Mouse (Mus musculus): ENCODE measurements around the gene Rgs6. TPM values are rescaled to one million over a fixed set of nuclear protein-coding genes. Genes with fewer than 3 reads are reported as not detected.

Rgs6 gene
- polyA plus RNA-seq, 1 experiment from 2014 or later, result 0.92 TPM

DNA sequence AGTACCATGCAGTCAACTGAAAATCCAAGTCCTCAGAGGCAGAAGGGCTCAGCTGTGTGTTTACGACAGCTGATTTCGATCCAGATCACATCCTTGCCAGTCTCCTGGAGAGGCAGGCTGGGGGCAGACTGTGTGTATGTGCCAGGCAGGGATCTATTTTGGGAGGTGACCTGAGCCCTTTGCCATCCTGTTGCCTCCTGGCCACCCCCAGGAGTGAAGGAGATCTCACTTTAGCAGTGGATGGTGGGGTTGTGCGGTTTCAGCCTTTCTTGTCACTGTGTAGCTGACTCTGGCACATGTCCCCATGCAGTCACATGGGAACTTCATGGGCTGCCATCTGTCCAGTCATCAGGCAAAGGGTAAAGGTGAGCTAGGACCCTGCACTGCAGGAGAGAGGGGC, 557.0 kb downstream of the Rgs6 start:
- no peak overlapping the region for H3K9ac ChIP-seq (ENCODE audit: low read depth, low read length)
- H3K4me1 ChIP-seq (ENCODE audit: control insufficient read depth, insufficient read depth, low read length), result no peaks in the 10 kb centered on the region
- H3K36me3 ChIP-seq (ENCODE audit: control insufficient read depth, insufficient read depth, low read length), result no peaks in the 10 kb centered on the region
- no peak overlapping the region for H3K27ac ChIP-seq (ENCODE audit: low read depth, low read length)
- WGBS, result 87% methylated on average over 3 of the region's 3 CpGs
- H3K27me3 ChIP-seq (ENCODE audit: control insufficient read depth, insufficient read depth, low read length), result no peaks in the 10 kb centered on the region
- no peaks in the 10 kb centered on the region for H3K9me3 ChIP-seq (ENCODE audit: control insufficient read depth, low read length)
- H3K4me3 ChIP-seq (ENCODE audit: low read length), result no peak overlapping the region
- ATAC-seq (ENCODE audit: low FRiP score, low TSS enrichment), result no peak
- no peak overlapping the region for H3K4me2 ChIP-seq (replicated peaks; ENCODE audit: low read depth, low read length)

DNA sequence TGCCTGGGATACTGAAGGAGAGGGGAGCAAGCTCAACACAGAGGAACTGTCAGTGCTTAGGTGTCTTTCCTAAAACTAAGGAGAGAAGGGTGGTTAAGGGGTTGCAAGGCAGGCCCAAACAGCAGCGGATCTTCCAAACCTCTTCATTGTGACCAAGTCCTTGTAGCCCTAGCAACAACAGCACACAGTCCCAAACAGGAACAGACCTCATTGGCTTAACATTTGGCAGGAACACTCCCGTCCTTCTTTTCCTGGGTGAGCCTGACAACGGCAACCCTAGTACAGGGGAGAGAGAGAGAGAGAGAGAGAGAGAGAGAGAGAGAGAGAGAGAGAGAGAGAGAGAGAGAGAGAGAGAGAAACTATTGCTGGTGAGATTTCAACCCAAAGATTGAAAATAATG, 557.8 kb downstream of the Rgs6 start:
- Histone ChIP-seq H3K27ac (ENCODE audit: low read depth, low read length) (no peak overlapping the region), H3K9me3 (ENCODE audit: control insufficient read depth, low read length) (no peaks in the 10 kb centered on the region), H3K4me1 (ENCODE audit: control insufficient read depth, insufficient read depth, low read length) (no peaks in the 10 kb centered on the region), H3K27me3 (ENCODE audit: control insufficient read depth, insufficient read depth, low read length) (no peaks in the 10 kb centered on the region), H3K4me3 (ENCODE audit: low read length) (no peak overlapping the region), H3K9ac (ENCODE audit: low read depth, low read length) (no peak overlapping the region), H3K4me2 (replicated peaks; ENCODE audit: low read depth, low read length) (no peak overlapping the region), H3K36me3 (ENCODE audit: control insufficient read depth, insufficient read depth, low read length) (no peaks in the 10 kb centered on the region)
- no peak for ATAC-seq (ENCODE audit: low FRiP score, low TSS enrichment)
- WGBS, result 84% methylated on average over 3 of the region's 3 CpGs

DNA sequence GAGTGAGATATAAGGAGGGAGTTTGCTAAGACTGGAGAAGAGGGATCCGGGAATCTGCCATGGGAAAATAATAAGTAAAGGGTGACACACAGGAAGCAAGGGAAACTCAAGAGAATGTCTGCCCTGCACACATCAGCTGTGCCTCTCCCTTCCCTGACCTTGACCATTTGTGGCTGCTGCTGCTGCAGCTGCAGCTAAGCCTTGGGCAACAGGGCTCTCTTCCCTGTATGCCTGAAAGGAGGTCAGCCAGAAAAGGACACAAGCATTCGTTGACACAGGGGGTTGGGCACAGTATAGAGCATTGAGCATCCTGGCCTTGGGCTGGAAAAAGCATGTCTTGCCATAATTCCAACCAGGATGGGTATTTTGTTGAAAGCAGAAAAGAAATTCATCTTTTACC, 558.8 kb downstream of the Rgs6 start:
- Histone ChIP-seq H3K27me3 (ENCODE audit: control insufficient read depth, insufficient read depth, low read length) (no peaks in the 10 kb centered on the region), H3K27ac (ENCODE audit: low read depth, low read length) (no peak overlapping the region), H3K4me1 (ENCODE audit: control insufficient read depth, insufficient read depth, low read length) (no peaks in the 10 kb centered on the region), H3K9me3 (ENCODE audit: control insufficient read depth, low read length) (no peaks in the 10 kb centered on the region), H3K36me3 (ENCODE audit: control insufficient read depth, insufficient read depth, low read length) (no peaks in the 10 kb centered on the region), H3K9ac (ENCODE audit: low read depth, low read length) (no peak overlapping the region), H3K4me3 (ENCODE audit: low read length) (no peak overlapping the region), H3K4me2 (replicated peaks; ENCODE audit: low read depth, low read length) (no peak overlapping the region)
- 42% methylated on average over 2 of the region's 2 CpGs for WGBS
- ATAC-seq (ENCODE audit: low FRiP score, low TSS enrichment), result no peak

DNA sequence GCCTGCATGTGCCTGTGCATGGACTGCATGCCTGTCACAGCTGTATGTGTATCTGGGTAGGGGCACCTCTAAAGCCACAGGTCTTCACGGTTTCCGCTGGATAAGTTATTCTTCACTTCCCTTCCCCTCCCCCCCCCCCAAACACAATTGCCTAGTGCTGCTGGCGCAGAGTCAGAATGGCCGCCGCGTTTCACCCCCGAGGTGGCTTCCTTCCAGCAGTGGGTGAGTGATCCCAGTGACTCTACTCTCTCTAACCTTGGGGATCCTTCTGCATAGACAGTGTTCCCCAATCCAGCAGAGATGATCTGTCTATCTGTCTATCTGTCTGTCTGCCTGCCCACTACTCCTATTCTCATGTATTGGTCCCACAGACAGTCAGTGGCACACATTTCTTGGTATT, 561.9 kb downstream of the Rgs6 start:
- Histone ChIP-seq H3K36me3 (ENCODE audit: control insufficient read depth, insufficient read depth, low read length) (no peaks in the 10 kb centered on the region), H3K9me3 (ENCODE audit: control insufficient read depth, low read length) (no peaks in the 10 kb centered on the region), H3K4me3 (ENCODE audit: low read length) (no peak overlapping the region), H3K4me1 (ENCODE audit: control insufficient read depth, insufficient read depth, low read length) (no peaks in the 10 kb centered on the region), H3K4me2 (replicated peaks; ENCODE audit: low read depth, low read length) (no peak overlapping the region), H3K9ac (ENCODE audit: low read depth, low read length) (no peak overlapping the region), H3K27me3 (ENCODE audit: control insufficient read depth, insufficient read depth, low read length) (no peaks in the 10 kb centered on the region), H3K27ac (ENCODE audit: low read depth, low read length) (no peak overlapping the region)
- no peak for ATAC-seq (ENCODE audit: low FRiP score, low TSS enrichment)
- WGBS, result 86% methylated on average over 7 of the region's 7 CpGs

DNA sequence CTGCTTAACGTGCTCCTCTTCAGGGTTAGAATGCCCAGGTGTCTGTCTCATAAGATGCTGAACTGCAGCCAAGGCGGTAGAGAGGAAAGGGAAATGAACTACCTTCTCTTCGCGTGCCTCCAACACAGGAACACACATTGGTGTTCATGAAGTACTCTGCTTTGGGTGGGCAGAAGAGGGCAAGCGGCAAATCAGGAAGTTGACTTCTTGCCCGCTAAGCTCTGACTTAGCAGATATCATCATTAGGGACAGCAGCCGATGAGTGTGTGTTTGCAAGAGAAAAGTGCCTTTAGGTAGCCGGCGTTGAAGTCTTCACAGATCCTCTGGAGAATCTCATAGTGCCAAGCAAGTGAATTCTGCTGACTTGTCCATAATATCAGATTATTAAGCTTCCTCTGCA, 562.7 kb downstream of the Rgs6 start:
- ATAC-seq (ENCODE audit: low FRiP score, low TSS enrichment), result no peak
- no peaks in the 10 kb centered on the region for H3K4me1 ChIP-seq (ENCODE audit: control insufficient read depth, insufficient read depth, low read length)
- no peak overlapping the region for H3K4me2 ChIP-seq (replicated peaks; ENCODE audit: low read depth, low read length)
- H3K4me3 ChIP-seq (ENCODE audit: low read length), result no peak overlapping the region
- WGBS, result 93% methylated on average over 9 of the region's 9 CpGs
- H3K27me3 ChIP-seq (ENCODE audit: control insufficient read depth, insufficient read depth, low read length), result no peaks in the 10 kb centered on the region
- no peak overlapping the region for H3K9ac ChIP-seq (ENCODE audit: low read depth, low read length)
- H3K27ac ChIP-seq (ENCODE audit: low read depth, low read length), result no peak overlapping the region
- no peaks in the 10 kb centered on the region for H3K9me3 ChIP-seq (ENCODE audit: control insufficient read depth, low read length)
- H3K36me3 ChIP-seq (ENCODE audit: control insufficient read depth, insufficient read depth, low read length), result no peaks in the 10 kb centered on the region

DNA sequence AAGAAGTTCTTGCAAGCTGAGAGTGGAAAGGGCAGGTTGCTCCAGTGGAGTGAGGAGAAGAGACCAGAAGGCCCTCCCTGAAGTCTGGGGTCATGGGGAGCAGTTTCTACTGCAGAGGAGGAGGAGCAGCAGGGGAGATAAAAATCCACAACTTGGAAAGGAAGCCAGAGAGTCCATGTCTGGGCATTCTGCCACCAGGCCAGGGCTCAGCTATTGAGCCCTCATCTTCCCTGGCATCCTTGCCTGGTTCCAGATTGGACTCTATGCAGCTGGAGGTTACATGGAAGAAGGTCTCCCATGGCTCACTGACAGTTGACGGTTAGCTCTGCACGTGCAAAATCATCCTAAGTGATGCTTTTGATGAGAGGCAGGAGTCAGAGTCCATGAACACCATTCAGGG, 563.4 kb downstream of the Rgs6 start:
- Histone ChIP-seq H3K36me3 (ENCODE audit: control insufficient read depth, insufficient read depth, low read length) (no peaks in the 10 kb centered on the region), H3K27me3 (ENCODE audit: control insufficient read depth, insufficient read depth, low read length) (no peaks in the 10 kb centered on the region), H3K9me3 (ENCODE audit: control insufficient read depth, low read length) (no peaks in the 10 kb centered on the region), H3K4me1 (ENCODE audit: control insufficient read depth, insufficient read depth, low read length) (no peaks in the 10 kb centered on the region), H3K4me3 (ENCODE audit: low read length) (no peak overlapping the region), H3K9ac (ENCODE audit: low read depth, low read length) (no peak overlapping the region), H3K4me2 (replicated peaks; ENCODE audit: low read depth, low read length) (no peak overlapping the region), H3K27ac (ENCODE audit: low read depth, low read length) (no peak overlapping the region)
- ATAC-seq (ENCODE audit: low FRiP score, low TSS enrichment), result no peak
- WGBS, result 83% methylated on average over 2 of the region's 2 CpGs

DNA sequence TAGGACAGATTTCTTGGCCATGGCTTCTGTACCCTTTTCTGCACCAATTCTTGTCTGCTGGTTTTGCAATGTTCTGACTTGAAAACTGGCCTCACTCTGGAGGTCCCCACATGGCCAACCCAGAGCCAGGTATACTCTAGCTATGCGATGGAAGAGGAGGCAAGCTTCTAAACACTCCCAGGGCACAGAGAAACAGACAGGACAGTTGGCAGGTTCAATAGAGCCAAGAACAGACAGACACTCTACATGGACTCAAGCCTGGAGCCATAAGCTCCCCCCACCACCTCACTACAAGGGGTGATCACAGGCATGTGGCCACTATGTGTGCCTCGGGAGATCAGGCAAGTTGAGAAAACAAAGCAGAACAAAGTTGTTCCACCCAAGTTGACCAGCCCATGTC, 572.1 kb downstream of the Rgs6 start:
- Histone ChIP-seq H3K36me3 (ENCODE audit: control insufficient read depth, insufficient read depth, low read length) (no peaks in the 10 kb centered on the region), H3K27me3 (ENCODE audit: control insufficient read depth, insufficient read depth, low read length) (no peaks in the 10 kb centered on the region), H3K9me3 (ENCODE audit: control insufficient read depth, low read length) (no peaks in the 10 kb centered on the region)

DNA sequence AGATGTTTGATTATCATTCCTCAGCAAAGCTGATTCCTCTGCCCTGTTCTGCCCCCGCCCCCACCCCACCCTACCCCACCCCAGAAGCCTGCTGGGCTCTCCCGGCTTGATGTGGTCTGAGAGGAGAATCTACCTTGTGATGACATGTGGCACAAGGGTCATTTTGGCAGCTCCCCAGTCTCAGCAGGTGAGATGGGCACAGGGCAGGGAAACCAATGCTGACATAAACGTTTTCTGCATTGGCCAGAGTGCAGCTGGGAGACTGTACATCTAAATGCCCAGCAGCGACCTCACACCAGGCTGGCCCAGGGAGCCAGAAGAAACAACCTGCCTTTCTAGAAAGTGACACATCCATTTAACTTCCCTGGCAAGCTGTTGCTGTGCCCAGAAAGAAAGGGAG, 572.6 kb downstream of the Rgs6 start:
- H3K36me3 ChIP-seq (ENCODE audit: control insufficient read depth, insufficient read depth, low read length), result no peaks in the 10 kb centered on the region
- ATAC-seq (ENCODE audit: low FRiP score, low TSS enrichment), result no peak
- WGBS, result 80% methylated on average over 4 of the region's 4 CpGs

More for the DNA sequence above, 572.1 kb downstream of the Rgs6 start:
- H3K9ac ChIP-seq (ENCODE audit: low read depth, low read length), result no peak overlapping the region
- no peak for ATAC-seq (ENCODE audit: low FRiP score, low TSS enrichment)
- H3K4me2 ChIP-seq (replicated peaks; ENCODE audit: low read depth, low read length), result no peak overlapping the region
- WGBS, result 87% methylated on average over 2 of the region's 2 CpGs
- H3K4me3 ChIP-seq (ENCODE audit: low read length), result no peak overlapping the region
- H3K4me1 ChIP-seq (ENCODE audit: control insufficient read depth, insufficient read depth, low read length), result no peaks in the 10 kb centered on the region
- H3K27ac ChIP-seq (ENCODE audit: low read depth, low read length), result no peak overlapping the region

DNA sequence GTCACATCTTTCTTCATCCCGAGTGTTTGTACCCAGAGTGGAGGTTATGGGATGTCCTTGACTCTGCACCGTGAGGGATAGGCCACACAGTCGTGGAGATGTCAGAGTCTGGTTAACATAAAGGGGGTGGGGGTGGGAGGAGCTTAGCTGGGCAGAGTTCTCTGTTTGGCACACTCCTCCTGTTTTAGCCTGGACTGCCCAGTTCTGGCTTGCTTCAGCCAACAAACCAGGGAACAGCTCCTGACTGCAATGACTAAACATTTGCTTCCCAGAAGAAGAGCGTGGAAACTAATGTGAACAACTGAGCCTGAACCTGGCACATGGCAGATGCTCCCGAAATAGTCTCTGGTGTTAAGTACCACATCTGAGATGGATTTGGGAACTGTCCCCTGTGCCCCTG, 575.6 kb downstream of the Rgs6 start:
- H3K27me3 ChIP-seq (ENCODE audit: control insufficient read depth, insufficient read depth, low read length), result no peaks in the 10 kb centered on the region
- no peaks in the 10 kb centered on the region for H3K36me3 ChIP-seq (ENCODE audit: control insufficient read depth, insufficient read depth, low read length)
- WGBS, result 56% methylated on average over 5 of the region's 5 CpGs
- H3K4me3 ChIP-seq (ENCODE audit: low read length), result no peak overlapping the region
- no peak overlapping the region for H3K9ac ChIP-seq (ENCODE audit: low read depth, low read length)
- H3K4me1 ChIP-seq (ENCODE audit: control insufficient read depth, insufficient read depth, low read length), result no peaks in the 10 kb centered on the region
- H3K9me3 ChIP-seq (ENCODE audit: control insufficient read depth, low read length), result no peaks in the 10 kb centered on the region
- H3K4me2 ChIP-seq (replicated peaks; ENCODE audit: low read depth, low read length), result no peak overlapping the region
- H3K27ac ChIP-seq (ENCODE audit: low read depth, low read length), result no peak overlapping the region
- ATAC-seq (ENCODE audit: low FRiP score, low TSS enrichment), result no peak

More for the DNA sequence above, 572.6 kb downstream of the Rgs6 start:
- no peaks in the 10 kb centered on the region for H3K4me1 ChIP-seq (ENCODE audit: control insufficient read depth, insufficient read depth, low read length)
- no peak overlapping the region for H3K4me3 ChIP-seq (ENCODE audit: low read length)
- no peak overlapping the region for H3K9ac ChIP-seq (ENCODE audit: low read depth, low read length)
- no peak overlapping the region for H3K4me2 ChIP-seq (replicated peaks; ENCODE audit: low read depth, low read length)
- no peaks in the 10 kb centered on the region for H3K27me3 ChIP-seq (ENCODE audit: control insufficient read depth, insufficient read depth, low read length)
- H3K27ac ChIP-seq (ENCODE audit: low read depth, low read length), result no peak overlapping the region
- H3K9me3 ChIP-seq (ENCODE audit: control insufficient read depth, low read length), result no peaks in the 10 kb centered on the region

DNA sequence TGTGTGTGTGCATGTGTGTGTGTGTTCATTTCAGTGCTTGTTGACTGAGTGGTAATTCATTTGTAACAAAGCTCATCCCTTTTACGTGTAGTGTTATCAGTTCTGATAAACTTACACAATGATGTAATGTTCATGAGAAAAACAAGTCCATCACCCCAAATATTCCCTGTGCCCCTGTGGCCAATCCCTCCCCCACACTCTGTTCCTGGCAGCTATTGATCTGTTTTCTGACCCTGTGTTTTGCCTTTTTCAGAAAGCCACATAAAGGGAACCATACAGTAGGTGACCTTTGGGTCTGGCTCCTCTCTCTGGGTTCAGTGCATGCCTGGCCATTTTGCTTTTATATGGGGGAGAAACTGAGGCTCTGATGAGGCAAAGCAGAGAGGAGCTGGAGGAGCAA, 577.0 kb downstream of the Rgs6 start:
- Histone ChIP-seq H3K9ac (ENCODE audit: low read depth, low read length) (no peak overlapping the region), H3K9me3 (ENCODE audit: control insufficient read depth, low read length) (no peaks in the 10 kb centered on the region), H3K4me2 (replicated peaks; ENCODE audit: low read depth, low read length) (no peak overlapping the region), H3K36me3 (ENCODE audit: control insufficient read depth, insufficient read depth, low read length) (no peaks in the 10 kb centered on the region), H3K4me1 (ENCODE audit: control insufficient read depth, insufficient read depth, low read length) (peaks cover 5% of the 10 kb centered on the region; the same call in 1 of the 2 replicates), H3K27ac (ENCODE audit: low read depth, low read length) (no peak overlapping the region), H3K27me3 (ENCODE audit: control insufficient read depth, insufficient read depth, low read length) (no peaks in the 10 kb centered on the region), H3K4me3 (ENCODE audit: low read length) (no peak overlapping the region)
- ATAC-seq (ENCODE audit: low FRiP score, low TSS enrichment), result no peak
- WGBS, result 88% methylated on average over 1 of the region's 1 CpGs

All from kidney, embryonic 14.5 days (tissue).